Mouse (Mus musculus) right cerebral cortex, postnatal 10 days (tissue): Measurements from ENCODE around the gene Gas7.

ENCODE experiments used
- DNase-seq, 2 experiments: peaks; one replicate each; pipeline ENCODE4 v3.0.0; 2021; ENCODE audit warnings: low spot score in 2 of 2

Gas7 gene

GRCm38 (mm10) chr11:67616557-67617239 is 161.5 kb downstream of the Gas7 start:
- DNase-seq: no peak

DNA sequence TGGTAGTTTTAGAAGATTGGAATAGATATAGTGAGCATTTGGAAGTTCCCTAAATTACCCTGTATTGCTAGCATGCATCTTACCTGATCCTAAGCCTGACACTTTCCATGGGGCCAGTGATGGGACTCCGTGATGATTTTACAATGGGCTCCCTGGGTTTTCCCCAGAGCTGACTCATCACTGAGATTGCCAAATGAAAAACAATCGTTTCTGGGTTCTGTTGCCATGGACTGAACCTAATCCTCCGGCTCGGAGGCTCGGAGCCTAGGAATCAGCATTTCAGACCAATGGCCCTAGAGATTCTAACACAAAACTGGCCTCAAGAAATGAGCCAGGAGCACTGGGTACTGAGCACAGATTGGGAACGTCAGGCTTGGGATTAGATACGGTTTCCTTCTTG is 167.1 kb downstream of the Gas7 start:
- DNase-seq: no peak

GRCm38 (mm10) chr11:67627179-67627578 is 171.9 kb downstream of the Gas7 start:
- no peak for DNase-seq

DNA sequence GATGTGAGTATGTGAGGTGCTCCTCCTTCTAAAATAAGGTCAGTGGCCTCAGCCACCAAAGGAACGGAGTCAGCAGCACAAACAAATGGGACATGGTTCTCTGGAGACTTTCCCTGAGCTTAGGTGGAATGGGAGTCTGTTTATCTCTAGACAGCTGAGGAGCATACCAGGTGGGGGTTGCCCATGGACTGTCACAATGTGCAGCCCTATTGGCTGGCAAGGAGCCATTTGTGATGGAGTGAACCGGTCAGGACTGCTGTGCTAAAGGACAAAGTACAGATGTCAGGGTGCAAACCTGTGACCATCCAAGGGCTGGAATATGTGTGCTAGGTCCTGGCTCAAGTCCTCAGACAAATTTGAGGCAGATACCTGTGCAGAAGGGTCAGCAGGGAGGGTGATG is 173.3 kb downstream of the Gas7 start:
- no peak for DNase-seq

GRCm38 (mm10) chr11:67632906-67633305 is 177.7 kb downstream of the Gas7 start:
- DNase-seq: no peak

GRCm38 (mm10) chr11:67633620-67634229 is 178.5 kb downstream of the Gas7 start:
- DNase-seq: no peak

GRCm38 (mm10) chr11:67636201-67636600 is 181.0 kb downstream of the Gas7 start:
- no peak for DNase-seq

DNA sequence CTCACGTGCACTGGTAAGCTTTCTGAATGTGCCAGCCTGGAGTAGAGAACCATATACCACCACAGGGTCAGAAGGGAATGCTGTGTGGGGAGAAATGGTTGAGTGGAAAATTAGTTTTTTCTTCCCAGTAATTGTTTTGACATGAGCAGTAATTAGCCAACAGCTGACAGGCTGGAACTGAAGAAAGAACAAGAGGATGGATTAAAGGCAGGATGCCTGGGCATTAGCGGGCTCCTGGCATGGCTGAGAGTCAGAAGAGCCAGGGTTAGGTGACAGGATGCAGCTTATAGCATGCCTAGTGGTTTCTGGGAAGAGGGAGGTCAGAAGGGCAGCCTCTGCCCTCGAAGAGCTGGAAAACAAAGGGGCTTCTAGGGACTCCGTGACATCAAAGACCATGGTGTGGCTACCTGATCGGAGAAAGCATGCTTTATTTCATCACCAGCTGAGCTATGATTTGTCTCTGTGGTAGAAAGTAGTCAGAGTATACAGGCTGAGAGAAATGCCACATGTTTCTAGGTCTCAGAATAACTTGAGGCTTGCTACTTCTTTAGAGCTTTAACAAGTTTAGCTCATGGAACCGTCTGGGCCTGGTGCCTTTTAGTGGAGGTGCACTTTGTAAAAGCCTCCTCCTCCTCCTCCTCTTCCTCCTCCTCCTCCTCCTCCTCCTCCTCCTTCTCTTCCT is 181.8 kb downstream of the Gas7 start:
- no peak for DNase-seq

GRCm38 (mm10) chr11:67638401-67638800 is 183.2 kb downstream of the Gas7 start:
- no peak for DNase-seq

- DNase-seq: no peak
Measured at GRCm38 (mm10) chr11:67640299-67640698, 185.1 kb downstream of the Gas7 start.

DNA sequence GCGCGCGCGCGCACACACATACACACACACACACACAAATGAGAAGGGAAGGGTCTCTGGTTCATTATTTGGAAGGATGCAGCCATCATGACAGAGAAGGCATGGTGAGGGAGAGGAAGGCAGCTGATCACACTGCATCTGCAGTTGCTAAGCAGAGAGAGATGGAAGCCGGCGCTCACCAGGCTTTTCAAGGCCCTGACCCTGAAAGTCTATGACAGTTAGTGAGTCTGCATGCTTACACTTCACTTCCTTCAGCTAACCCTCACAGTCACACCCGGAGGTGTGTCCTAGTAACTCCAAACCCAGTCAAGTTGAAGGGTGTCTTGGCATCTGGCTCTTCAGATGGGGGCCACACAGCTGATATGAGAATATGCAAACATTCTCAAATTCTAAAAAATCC is 187.2 kb downstream of the Gas7 start:
- no peak for DNase-seq

DNA sequence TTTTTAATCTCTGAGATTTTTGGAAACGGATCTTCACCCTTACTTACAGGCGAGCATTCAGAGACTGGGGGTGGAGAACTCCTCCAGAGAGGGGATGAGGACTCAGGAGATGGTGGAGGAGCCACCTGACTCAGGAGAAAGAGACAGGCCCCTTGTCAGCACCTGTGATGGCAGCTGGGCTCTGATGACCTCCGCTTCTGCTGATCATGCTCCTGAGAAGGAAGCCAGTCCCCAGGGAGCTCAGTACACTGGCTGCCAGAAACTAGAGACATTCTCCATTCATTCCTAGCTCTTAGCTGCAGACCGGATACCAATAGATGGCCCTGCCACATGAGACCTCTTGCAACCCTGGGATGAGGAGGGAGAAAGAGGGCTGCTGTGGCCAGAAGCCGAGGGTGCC is 187.6 kb downstream of the Gas7 start:
- DNase-seq: no peak

DNA sequence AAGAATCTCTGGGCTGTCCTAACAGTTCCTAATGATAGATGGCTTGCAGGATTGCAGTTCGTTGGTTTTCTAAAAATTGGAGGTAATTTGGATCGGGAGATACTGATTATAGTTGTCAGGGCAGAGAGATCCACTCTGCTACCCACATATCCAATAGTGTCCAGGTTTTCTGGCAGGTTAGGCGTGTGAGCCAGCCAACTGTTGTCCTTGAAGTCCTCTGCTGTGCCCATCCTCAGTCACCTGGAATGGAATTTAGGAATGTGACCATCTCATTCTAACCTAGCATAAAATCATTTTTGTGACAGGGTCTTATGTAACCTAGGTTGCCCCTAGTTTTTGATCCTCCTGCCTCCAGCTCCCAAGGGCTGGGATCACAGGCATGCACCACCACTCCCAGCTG is 188.2 kb downstream of the Gas7 start:
- DNase-seq: no peak

- no peak for DNase-seq
Measured at GRCm38 (mm10) chr11:67644632-67645149, 189.5 kb downstream of the Gas7 start.

- DNase-seq: peak; percentile 76 to 80
Measured at GRCm38 (mm10) chr11:67647745-67648144, 192.5 kb downstream of the Gas7 start.

DNA sequence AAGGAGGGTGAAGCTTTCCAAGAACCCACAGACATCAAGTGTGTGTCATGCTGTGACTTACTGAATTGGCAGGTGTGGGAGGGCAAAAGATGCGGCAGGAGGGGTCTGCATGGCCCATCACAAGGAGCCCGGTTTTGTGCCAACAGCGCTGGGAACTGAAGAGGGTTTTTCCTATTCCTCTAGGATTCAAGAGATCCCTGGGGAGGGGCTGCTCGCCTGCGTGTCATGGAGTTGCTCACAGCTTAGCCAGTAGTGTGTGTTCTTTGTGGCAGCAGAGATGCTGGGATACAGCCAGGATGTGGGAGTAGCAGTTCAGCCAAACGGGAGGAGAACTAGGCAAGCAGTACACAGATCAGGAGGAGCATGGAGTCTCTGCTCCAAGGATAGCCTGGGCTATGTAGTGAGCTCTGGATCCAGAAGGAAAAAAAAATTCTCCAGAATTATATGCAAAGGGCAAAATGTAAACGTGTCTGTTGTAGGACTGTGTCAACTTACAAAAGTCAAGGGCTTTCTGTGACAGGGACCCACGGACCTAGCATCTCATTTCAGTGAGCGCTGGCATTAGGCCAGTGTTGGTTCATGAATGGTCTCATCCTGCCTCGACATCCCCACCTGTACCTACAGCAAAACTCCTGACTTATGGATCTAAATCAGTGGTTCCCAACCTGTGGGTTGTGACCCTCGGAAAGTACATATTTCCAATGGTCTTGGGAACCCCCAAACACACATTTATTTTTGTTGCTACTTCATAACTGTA is 193.6 kb downstream of the Gas7 start:
- DNase-seq: peak; percentile 67 to 73

- no peak for DNase-seq
Measured at GRCm38 (mm10) chr11:67649971-67650707, 194.9 kb downstream of the Gas7 start.

DNA sequence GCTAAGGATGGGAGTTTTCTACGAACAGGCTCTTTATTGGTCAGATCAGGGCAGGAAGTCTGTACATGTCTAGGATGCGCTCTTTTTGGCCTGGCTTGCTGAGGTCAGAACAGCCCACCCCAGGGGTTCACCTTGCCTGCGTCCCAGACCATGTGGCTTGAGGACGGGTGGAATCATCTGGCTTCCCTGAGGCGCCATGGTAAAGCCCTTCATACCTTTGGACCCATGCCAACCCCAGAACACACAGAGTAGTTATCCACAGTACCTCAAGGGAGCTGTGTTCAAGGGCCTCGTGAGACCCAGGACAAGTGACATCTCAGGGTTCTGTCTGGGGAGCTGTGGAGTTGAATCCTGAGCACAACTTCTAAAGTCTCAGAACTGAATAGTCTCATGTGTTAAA is 196.5 kb downstream of the Gas7 start:
- DNase-seq: no peak

- peak; percentile 66 to 71 for DNase-seq
Measured at GRCm38 (mm10) chr11:67652194-67652892, 197.1 kb downstream of the Gas7 start.

DNA sequence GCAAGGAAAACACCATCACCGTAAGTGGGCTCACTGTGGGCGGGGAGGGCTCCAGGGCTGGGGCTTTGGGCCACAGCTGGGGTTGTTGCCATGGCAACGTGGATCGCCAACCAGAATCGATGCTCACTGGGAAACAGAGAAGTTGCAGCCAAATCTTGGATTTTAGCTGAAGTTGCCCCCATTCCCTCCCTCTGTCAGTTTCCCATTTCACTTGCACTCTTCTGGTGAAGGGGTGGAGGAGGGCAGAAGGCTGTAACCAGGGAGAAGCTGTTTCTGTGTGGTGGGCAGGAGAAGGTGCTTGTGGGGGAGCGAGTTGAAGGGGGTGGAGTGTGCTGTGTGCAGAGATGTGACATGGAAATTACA is 197.6 kb downstream of the Gas7 start:
- DNase-seq: no peak

GRCm38 (mm10) chr11:67653521-67654090 is 198.4 kb downstream of the Gas7 start:
- no peak for DNase-seq
